Mouse (Mus musculus): ENCODE results near the gene Alox5. TPM values are rescaled to one million over a fixed set of nuclear protein-coding genes. Genes with fewer than 3 reads are reported as not detected.

Gene Alox5
- 1.1 and 1.4 TPM in 2 replicates for polyA plus RNA-seq (2012; rRNA removed)

GRCm38 (mm10) chr6:116460544-116461283 lies at the start of gene Alox5:
Gene Alox5, minus strand, starts transcription at chr6:116461178.

GRCm38 (mm10) chr6:116506302-116507003 lies 45.5 kb upstream of the Alox5 start, which contains the start of gene Olfr212:
Gene Olfr212, plus strand, starts transcription at chr6:116506516.

GRCm38 (mm10) chr6:116488791-116489190 lies 27.8 kb upstream of the Alox5 start, which contains the start of gene Olfr211:
Gene Olfr211, plus strand, starts transcription at chr6:116489091.

Other genes with a start within 250 kb of the Alox5 start
- gene Zfand4, start 197.0 kb downstream of the Alox5 start, polyA plus RNA-seq (2012; rRNA removed), result 0.54 and 0.84 TPM in 2 replicates
- 95.6 and 99.6 TPM in 2 replicates for gene March8, start 123.2 kb downstream of the Alox5 start, polyA plus RNA-seq (2012; rRNA removed)
- not detected in 2 replicates for gene Olfr211, start 27.9 kb upstream of the Alox5 start, polyA plus RNA-seq (2012; rRNA removed)
- gene Olfr212, start 45.3 kb upstream of the Alox5 start, polyA plus RNA-seq (2012; rRNA removed), result not detected in 2 replicates
- gene Olfr213, start 77.3 kb upstream of the Alox5 start, polyA plus RNA-seq (2012; rRNA removed), result not detected in 2 replicates
- gene Gm5580, start 90.0 kb upstream of the Alox5 start, polyA plus RNA-seq (2012; rRNA removed), result 0.21 TPM in 1 of 2 replicates, not detected in the other
- 0.14 TPM in 1 of 2 replicates, not detected in the other for gene Olfr214, start 93.1 kb upstream of the Alox5 start, polyA plus RNA-seq (2012; rRNA removed)
- gene Olfr215, start 123.0 kb upstream of the Alox5 start, polyA plus RNA-seq (2012; rRNA removed), result not detected in 2 replicates
- 13.7 and 13.9 TPM in 2 replicates for gene Zfp422, start 167.8 kb upstream of the Alox5 start, polyA plus RNA-seq (2012; rRNA removed)
- 7.2 and 12.3 TPM in 2 replicates for gene Depp1, start 189.4 kb upstream of the Alox5 start, polyA plus RNA-seq (2012; rRNA removed)
- 8.3 and 11.6 TPM in 2 replicates for gene Rassf4, start 212.8 kb upstream of the Alox5 start, polyA plus RNA-seq (2012; rRNA removed)

Measured in ovary, adult 2 months (tissue).